Mouse (Mus musculus): ENCODE measurements around the gene Kdelr1.

The Kdelr1 gene

GRCm38 (mm10) chr7:45872624-45873023 lies at the start of gene Kdelr1:
Gene Kdelr1, plus strand, starts transcription at chr7:45872772.
- in situ Hi-C loops (cut with MboI, MseI), result no loop called here

DNA sequence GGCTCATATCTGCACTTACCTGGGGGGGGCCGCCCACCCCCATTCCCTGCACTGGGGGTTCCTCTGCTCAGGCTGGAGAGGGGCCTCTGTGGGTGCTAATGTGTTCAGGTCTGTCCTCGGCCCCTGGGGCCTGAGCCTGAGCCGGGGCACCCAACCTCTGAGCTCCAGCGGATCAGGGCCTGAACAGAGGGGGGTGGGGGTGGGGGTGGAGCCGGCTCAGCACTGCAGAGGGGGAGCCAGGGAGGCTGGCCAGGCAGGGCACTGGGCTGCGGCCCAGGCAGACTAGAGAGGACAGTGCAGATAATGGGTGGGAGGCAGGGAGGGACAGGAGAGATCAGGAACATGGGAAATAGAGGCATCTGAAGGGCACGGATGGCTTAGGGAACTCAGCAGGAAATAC lies 48.0 kb upstream of the Kdelr1 start, which contains the start of gene Kcnj14:
Gene Kcnj14 (minus strand): TSS at position 185 of the 400 bp plus-strand sequence.
- in situ Hi-C loops (cut with MboI, MseI), result no loop called here

DNA sequence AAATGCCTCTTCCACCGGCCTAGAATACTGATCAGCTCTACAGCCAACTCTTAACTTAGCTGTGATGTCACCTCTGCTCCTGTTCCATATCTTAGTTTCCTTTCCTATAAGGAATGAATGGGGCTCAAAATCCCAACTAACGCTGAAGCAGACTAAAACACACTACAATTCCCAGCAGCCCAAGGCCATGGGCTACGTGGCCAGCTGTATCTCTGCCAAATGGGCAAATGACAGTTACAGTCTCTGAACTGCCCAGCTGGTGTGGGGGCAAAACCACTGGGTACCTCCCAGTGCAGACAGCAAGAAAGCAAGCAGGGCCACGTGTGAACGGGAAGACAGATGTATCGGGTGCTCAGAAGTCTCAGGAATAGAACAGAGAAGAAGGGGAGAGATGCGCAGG lies 45.9 kb upstream of the Kdelr1 start:
- in situ Hi-C loops (cut with MboI, MseI), result no loop called here

DNA sequence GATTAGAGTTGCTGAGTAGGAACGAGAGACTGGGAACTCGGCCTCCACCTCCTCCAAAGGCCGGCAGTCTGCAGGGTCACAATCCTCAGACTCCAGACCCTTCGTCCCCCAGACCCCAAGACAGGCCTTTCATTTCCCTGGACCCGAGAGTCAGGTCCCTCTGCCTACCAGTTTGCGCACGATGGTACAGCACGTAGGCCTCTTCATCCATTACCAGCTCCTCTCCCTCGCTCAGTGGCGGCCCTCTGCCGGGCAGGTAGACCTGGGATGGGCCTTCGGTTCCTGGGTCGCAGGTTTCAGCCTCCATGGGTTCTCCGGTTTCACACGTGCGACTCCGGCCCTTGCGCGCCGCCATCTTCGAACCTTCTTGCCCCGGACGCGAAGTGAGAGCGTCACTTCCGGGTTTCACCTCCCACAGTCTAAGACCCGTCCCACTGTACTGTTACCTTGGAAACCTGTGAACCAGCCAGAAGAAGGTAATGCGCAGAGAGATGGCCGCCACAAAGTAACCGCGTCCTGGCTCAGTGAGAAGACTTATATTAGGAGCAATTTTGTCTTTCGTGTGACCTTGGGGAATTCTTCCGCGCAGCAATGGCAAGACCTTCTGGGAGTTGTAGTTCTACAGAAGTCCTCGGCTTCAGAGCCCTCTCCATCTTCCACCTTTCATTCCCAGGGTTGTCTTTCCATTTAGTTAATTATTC lies 42.0 kb upstream of the Kdelr1 start, which contains the start of gene Grwd1:
Gene Grwd1 (minus strand): TSS at position 518 of the 701 bp plus-strand sequence.
- in situ Hi-C loops (cut with MboI, MseI), result no loop called here

GRCm38 (mm10) chr7:45831128-45831525 lies 41.4 kb upstream of the Kdelr1 start:
- in situ Hi-C loops (cut with MboI, MseI), result no loop called here

GRCm38 (mm10) chr7:45832428-45832827 lies 40.1 kb upstream of the Kdelr1 start:
- in situ Hi-C loops (cut with MboI, MseI), result no loop called here

GRCm38 (mm10) chr7:45833148-45833790 lies 39.3 kb upstream of the Kdelr1 start:
- in situ Hi-C loops (cut with MboI, MseI), result no loop called here

- in situ Hi-C loops (cut with MboI, MseI), result no loop called here
Measured at GRCm38 (mm10) chr7:45833924-45834323, 38.6 kb upstream of the Kdelr1 start.

DNA sequence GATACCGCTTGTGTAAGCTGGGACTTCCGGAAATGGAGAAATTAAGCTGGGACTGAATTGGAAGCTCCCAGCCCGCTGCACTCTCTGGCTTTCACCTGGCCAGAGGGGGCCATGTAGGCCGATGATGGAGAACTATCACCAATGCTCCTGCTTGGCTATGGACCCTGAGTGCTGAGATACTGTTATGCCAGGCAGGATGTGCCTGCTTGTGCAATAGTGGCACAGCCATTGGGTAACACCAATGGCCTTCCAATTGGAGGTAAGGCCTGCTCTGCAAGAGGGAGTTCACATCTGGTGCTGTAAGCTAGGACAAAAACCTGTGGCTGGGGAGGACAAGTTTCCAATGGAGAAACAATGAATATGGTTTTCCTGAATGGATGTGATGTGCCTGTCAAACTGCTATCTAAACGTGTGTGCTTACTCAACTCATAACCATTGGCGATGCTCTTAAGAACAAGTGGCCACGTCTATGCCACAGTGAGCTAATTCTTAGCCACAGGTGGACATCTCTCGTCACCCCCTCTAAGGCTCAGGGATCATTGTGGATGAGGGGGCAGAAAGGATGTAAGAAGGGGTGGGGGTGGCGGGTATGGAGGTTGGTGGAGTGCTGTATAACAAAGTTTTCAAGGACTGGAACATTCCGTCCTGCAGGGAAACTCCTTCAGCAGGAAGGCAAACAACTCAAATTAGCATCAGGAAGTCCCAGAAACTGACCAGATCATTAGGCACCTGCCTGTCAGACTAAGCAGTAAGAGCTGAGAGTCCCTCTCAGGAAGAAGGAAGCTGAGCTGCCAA lies 29.4 kb upstream of the Kdelr1 start:
- in situ Hi-C loops (cut with MboI, MseI), result no loop called here

- in situ Hi-C loops (cut with MboI, MseI), result no loop called here
Measured at GRCm38 (mm10) chr7:45848447-45849027, 24.0 kb upstream of the Kdelr1 start.

- in situ Hi-C loops (cut with MboI, MseI), result no loop called here
Measured at GRCm38 (mm10) chr7:45850661-45851060, 21.9 kb upstream of the Kdelr1 start.

DNA sequence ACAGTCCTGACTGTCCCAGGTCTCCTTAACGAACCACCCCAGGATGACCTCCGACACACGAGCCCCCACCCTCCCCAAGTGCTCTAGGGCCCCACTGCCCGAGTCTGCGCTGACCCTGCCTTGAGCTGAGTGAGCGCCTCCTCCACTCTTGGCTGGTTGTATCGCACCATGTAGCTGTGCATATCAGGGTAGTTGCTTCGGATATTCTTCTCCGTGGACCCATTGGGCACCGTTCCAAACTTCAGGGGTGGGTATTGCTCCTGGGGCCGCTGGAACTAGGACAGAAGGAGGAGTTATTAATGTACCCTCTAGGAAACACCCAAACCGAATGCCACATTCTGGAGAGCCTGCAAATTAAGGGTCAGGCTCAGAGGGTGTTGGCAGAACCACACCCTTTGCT lies 19.5 kb upstream of the Kdelr1 start:
- in situ Hi-C loops (cut with MboI, MseI), result no loop called here

DNA sequence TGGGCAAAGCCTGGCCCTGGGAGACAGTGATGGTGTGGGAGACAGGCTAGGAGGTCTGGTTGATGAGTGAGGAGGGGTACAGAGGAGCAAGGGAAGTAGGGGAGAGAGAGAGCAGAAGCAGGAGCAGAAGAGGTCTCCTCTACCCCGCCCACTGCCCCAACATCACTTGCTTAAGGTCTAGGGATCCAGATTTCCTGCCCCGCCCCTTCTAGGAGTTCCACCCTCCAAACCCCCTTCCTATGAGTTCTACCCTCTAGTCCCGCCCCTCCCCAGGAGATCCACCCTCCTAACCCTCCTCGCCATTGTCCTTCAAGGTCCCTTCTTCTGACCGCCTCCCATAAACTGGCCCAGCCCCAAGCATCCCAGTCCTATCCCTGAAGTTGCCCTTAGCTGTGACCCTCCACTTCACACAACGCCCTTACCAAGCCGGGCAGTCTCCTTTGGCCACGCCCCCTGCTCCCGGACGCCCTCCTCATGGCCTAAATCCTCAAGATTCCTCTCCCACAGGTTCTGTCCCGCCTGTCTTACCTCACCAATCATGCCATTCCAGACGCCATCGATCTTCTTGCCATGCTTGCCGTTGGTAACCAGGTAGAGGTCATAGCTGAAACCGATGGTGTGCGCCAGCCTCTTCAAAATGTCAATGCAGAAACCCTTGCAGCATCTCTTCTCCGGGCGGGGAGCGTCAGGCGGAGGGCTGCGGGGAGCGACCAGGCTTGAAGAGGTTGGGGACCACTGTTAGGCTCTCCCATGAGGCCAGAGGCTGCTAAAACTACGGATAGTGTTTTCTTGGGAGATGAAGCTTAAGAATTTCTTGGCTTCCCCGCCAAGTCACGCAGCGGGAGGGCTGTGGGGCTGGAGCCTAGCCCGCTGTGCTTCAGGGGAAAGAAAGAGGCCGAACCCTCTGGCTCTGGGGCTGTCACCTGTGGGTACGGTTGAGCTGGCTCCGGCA lies 15.3 kb upstream of the Kdelr1 start:
- in situ Hi-C loops (cut with MboI, MseI), result no loop called here

DNA sequence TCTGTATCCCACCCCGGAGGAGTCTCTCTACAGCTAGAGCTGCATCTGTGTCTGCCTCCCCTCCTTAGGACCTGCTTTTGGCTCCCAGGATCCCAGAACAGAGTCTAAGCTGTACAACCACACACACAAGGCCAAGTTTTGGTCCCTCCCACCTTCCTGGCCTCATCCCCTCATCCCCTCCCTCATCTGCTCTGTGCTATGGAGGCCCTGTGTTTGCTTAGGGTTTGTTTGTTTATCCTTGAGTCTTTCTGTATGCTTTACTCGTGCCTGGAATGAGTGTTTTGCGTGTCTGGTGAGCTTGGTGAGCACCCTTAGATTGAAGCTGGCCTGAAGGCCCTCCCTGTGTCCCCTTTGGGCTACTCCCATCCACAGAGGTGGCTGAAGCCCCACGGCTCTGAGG lies 13.6 kb upstream of the Kdelr1 start:
- in situ Hi-C loops (cut with MboI, MseI), result no loop called here

- in situ Hi-C loops (cut with MboI, MseI), result no loop called here
Measured at GRCm38 (mm10) chr7:45862804-45863203, 9.8 kb upstream of the Kdelr1 start.

GRCm38 (mm10) chr7:45864435-45864834 lies 8.1 kb upstream of the Kdelr1 start:
- in situ Hi-C loops (cut with MboI, MseI), result no loop called here

GRCm38 (mm10) chr7:45865925-45866910 lies 6.4 kb upstream of the Kdelr1 start:
- in situ Hi-C loops (cut with MboI, MseI), result no loop called here

DNA sequence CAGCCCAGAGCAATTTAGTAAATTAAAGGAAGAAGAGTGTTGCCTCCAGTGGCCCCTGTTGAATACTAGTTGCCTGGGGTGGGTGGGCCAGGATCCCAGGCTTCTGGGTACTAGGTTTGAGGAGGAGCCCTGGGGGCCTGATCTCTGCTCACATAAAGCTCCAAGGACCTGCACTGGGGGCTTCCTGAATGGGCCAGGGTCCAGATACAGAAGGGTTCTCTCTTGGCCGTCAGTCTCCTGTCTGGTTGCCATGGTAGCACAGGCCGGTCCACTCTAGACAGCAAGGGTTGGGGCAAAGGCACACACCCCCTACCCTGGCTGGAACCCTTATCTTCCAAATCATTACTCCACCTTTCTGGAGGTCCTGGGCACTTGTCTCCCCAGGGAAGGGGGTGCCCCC lies 4.7 kb upstream of the Kdelr1 start:
- in situ Hi-C loops (cut with MboI, MseI), result no loop called here

GRCm38 (mm10) chr7:45869107-45869670 lies 3.4 kb upstream of the Kdelr1 start:
- in situ Hi-C loops (cut with MboI, MseI), result no loop called here
